Mouse (Mus musculus): ENCODE results near the gene Unc13d. TPM values are rescaled to one million over a fixed set of nuclear protein-coding genes. Genes with fewer than 3 reads are reported as not detected.
A peak's percentile ranks its signal among the peaks of the same experiment; 100 is the strongest.
"Not testable (repeated sequence)": the region's sequence is repeated elsewhere in the genome, so short reads cannot be mapped to it uniquely, and the experiment has no call there.

The Unc13d gene
- total RNA-seq, 2 experiments from 2014 or later, result 1.3 to 2.1 TPM

GRCm38 (mm10) chr11:116028177-116028865, 49.4 kb downstream of the Unc13d start:
- DNase-seq (ENCODE audit: low spot score in 2 of 2), result no peak
- Histone ChIP-seq H3K27ac (no peak overlapping the region), H3K4me3 (no peak overlapping the region)
- TF ChIP-seq CTCF (conservative IDR thresholded peaks at IDR 0.05), result no peak

GRCm38 (mm10) chr11:116027756-116028155, 50.0 kb downstream of the Unc13d start, which contains the start of gene H3f3b:
H3f3b (minus strand) TSS chr11:116027962.
- DNase-seq (ENCODE audit: low spot score in 2 of 2), result no peak
- TF ChIP-seq CTCF (conservative IDR thresholded peaks at IDR 0.05), result no peak
- Histone ChIP-seq H3K27ac (no peak within 1 kb of the TSS), H3K4me3 (no peak within 1 kb of the TSS)

- no peak for TF ChIP-seq CTCF (conservative IDR thresholded peaks at IDR 0.05)
- no peak for DNase-seq (ENCODE audit: low spot score in 2 of 2)
- H3K4me3 ChIP-seq, result no peak overlapping the region
- H3K27ac ChIP-seq, result peak overlapping the region; percentile 74
Measured at GRCm38 (mm10) chr11:116025056-116025845, 52.5 kb downstream of the Unc13d start.

GRCm38 (mm10) chr11:116024356-116024808, 53.4 kb downstream of the Unc13d start:
- Histone ChIP-seq H3K27ac (peak overlapping the region; percentile 98), H3K4me3 (peak overlapping the region; percentile 93)
- TF ChIP-seq CTCF (conservative IDR thresholded peaks at IDR 0.05), result no peak
- peak; percentile 92 to 98 for DNase-seq (ENCODE audit: low spot score in 2 of 2)

- DNase-seq (ENCODE audit: low spot score in 2 of 2), result peak; percentile 72 to 76
- peak overlapping the region; percentile 93 for H3K4me3 ChIP-seq
- peak; percentile 94 for TF ChIP-seq CTCF (conservative IDR thresholded peaks at IDR 0.05)
- H3K27ac ChIP-seq, result peak overlapping the region; percentile 98
Measured at GRCm38 (mm10) chr11:116023771-116024355, 53.9 kb downstream of the Unc13d start.

GRCm38 (mm10) chr11:116023074-116023770, 54.5 kb downstream of the Unc13d start:
- peak overlapping the region; percentile 93 for H3K4me3 ChIP-seq
- not testable (repeated sequence) for DNase-seq (ENCODE audit: low spot score in 2 of 2)
- H3K27ac ChIP-seq, result peak overlapping the region; percentile 98

- Histone ChIP-seq H3K4me3 (peak overlapping the region; percentile 56), H3K27ac (no peak overlapping the region; the same call in 1 of the 2 replicates)
- no peak for TF ChIP-seq CTCF (conservative IDR thresholded peaks at IDR 0.05)
- no peak for DNase-seq (ENCODE audit: low spot score in 2 of 2)
Measured at GRCm38 (mm10) chr11:116022256-116022780, 55.4 kb downstream of the Unc13d start.

GRCm38 (mm10) chr11:116021328-116022220, 56.2 kb downstream of the Unc13d start:
- no peak for TF ChIP-seq CTCF (conservative IDR thresholded peaks at IDR 0.05)
- H3K27ac ChIP-seq, result no peak overlapping the region
- H3K4me3 ChIP-seq, result no peak overlapping the region; the same call in 1 of the 2 replicates
- DNase-seq (ENCODE audit: low spot score in 2 of 2), result no peak

- no peak overlapping the region for H3K27ac ChIP-seq
- DNase-seq (ENCODE audit: low spot score in 2 of 2), result no peak
- H3K4me3 ChIP-seq, result no peak overlapping the region
- peak; percentile 65 for TF ChIP-seq CTCF (conservative IDR thresholded peaks at IDR 0.05)
Measured at GRCm38 (mm10) chr11:116020519-116020922, 57.2 kb downstream of the Unc13d start.

- no peak for TF ChIP-seq CTCF (conservative IDR thresholded peaks at IDR 0.05)
- Histone ChIP-seq H3K4me3 (no peak overlapping the region), H3K27ac (no peak overlapping the region)
- DNase-seq (ENCODE audit: low spot score in 2 of 2), result no peak
Measured at GRCm38 (mm10) chr11:116019976-116020411, 57.8 kb downstream of the Unc13d start.

- DNase-seq (ENCODE audit: low spot score in 2 of 2), result no peak
- H3K4me3 ChIP-seq, result no peak overlapping the region
- H3K27ac ChIP-seq, result no peak overlapping the region
- no peak for TF ChIP-seq CTCF (conservative IDR thresholded peaks at IDR 0.05)
Measured at GRCm38 (mm10) chr11:116019360-116019791, 58.4 kb downstream of the Unc13d start.

- DNase-seq (ENCODE audit: low spot score in 2 of 2); H3K4me3 ChIP-seq; H3K27ac ChIP-seq: not testable (repeated sequence)
Measured at GRCm38 (mm10) chr11:116018867-116019266, 58.9 kb downstream of the Unc13d start.
